In genomic region chrX:100625802-100626793, GRCm38 (mm10) we compare ENCODE assay signal across 8 mouse cellular contexts. TPM values are rescaled to one million over a fixed set of nuclear protein-coding genes. Genes with fewer than 3 reads are reported as not detected.
DNase-seq lines count a peak whose midpoint lies in the region; ATAC-seq and TF ChIP-seq lines count a peak whose summit lies in the region.

Gene Pdzd11, minus strand, starts transcription at chrX:100626568.

- DNase-seq in gastrocnemius, adult 8-10 months (ENCODE audit: low spot score in 2 of 2) = peak; percentile 78 to 86
- peak; percentile 49 for DNase-seq in hindlimb bud, embryonic 11.5 days (ENCODE audit: extremely low spot score, low read depth, low spot score)
- DNase-seq in left cerebral cortex, adult 8-10 months (ENCODE audit: low spot score in 2 of 2) = peak; percentile 51 to 89
- DNase-seq in right cerebral cortex, postnatal 10 days (ENCODE audit: low spot score in 2 of 2) = peak; percentile 94 to 96
- DNase-seq in urinary bladder, postnatal 25 days (ENCODE audit: low spot score) = peak; percentile 70

- ATAC-seq in activated CD4-positive, CD25-positive, alpha-beta regulatory T cell, adult 4 months = peak; percentile 99

- peaks cover 10% of the 10 kb centered on the region for H3K27me3 ChIP-seq in megakaryocyte, embryonic 14.5 days (replicated peaks)

- H3K9me3 ChIP-seq in megakaryocyte, embryonic 14.5 days = no peaks in the 10 kb centered on the region

- peak within 1 kb of the TSS; percentile 39 for H3K4me3 ChIP-seq in cortical plate, adult 2 months (ENCODE audit: insufficient read depth, low read length)
- peak within 1 kb of the TSS; percentile 95 for H3K4me3 ChIP-seq in megakaryocyte, embryonic 14.5 days (replicated peaks)

- H3K36me3 ChIP-seq in megakaryocyte, embryonic 14.5 days (replicated peaks; ENCODE audit: low read length) = peaks cover 31% of the 10 kb centered on the region

- peak; percentile 61; the same call in 1 of the 2 replicates for TF ChIP-seq POLR2A in cortical plate, adult 2 months (IDR thresholded peaks at IDR 0.05; ENCODE audit: extremely low read depth, insufficient read depth, low read length)

- TF ChIP-seq CTCF in cortical plate, adult 2 months (IDR thresholded peaks at IDR 0.05; ENCODE audit: extremely low read depth, insufficient read depth, low read length) = no peak

- no peaks in the 10 kb centered on the region; the same call in 1 of the 2 replicates for H3K4me1 ChIP-seq in cortical plate, adult 2 months (ENCODE audit: control insufficient read depth, insufficient read depth, low read length)
- peaks cover 34% of the 10 kb centered on the region; the same call in 1 of the 2 replicates for H3K4me1 ChIP-seq in megakaryocyte, embryonic 14.5 days

- no peak within 1 kb of the TSS for H3K27ac ChIP-seq in cortical plate, adult 2 months (ENCODE audit: insufficient read depth, low read length)

RNA-seq across cellular contexts. Expression of gene Pdzd11, which starts in this region (rescaled TPM):
- 10 to 100 TPM; 53.6 to 73.1 TPM for polyA plus RNA-seq in activated CD4-positive, CD25-positive, alpha-beta regulatory T cell, adult 4 months (2017; shearing (Covaris generic))
- 49.3 and 55.7 TPM in 2 replicates for polyA plus RNA-seq in cortical plate, adult 2 months (2012; rRNA removed)
- total RNA-seq in gastrocnemius, adult 8-10 months (2022) = 10 to 100 TPM in 3 of 4 experiments, 1 to 10 TPM in 1; 9.9 to 13.4 (median 11.3) TPM
- 10 to 100 TPM; 40.9 to 45.0 (median 42.3) TPM for total RNA-seq in left cerebral cortex, adult 8-10 months (2022)
- polyA plus RNA-seq in megakaryocyte, embryonic 14.5 days (2012; ENCODE audit: insufficient read depth, low replicate concordance) = 3.9 and 16.7 TPM in 2 replicates
